Mouse (Mus musculus) myocyte (in vitro differentiated cells): ENCODE data around the gene Ppil2. TPM values are rescaled to one million over a fixed set of nuclear protein-coding genes. Genes with fewer than 3 reads are reported as not detected.

Experiments
- H3K27me3 ChIP-seq: one replicate; pipeline ENCODE4 v1.6.1; 2011; ENCODE audit not compliant: control insufficient read depth, insufficient read depth, insufficient read length
- H3K36me3 ChIP-seq: one replicate; pipeline ENCODE4 v1.6.1; 2011; ENCODE audit not compliant: control insufficient read depth, insufficient read depth
- H3K4me2 ChIP-seq: one replicate; pipeline ENCODE4 v1.6.1; 2011; ENCODE audit warnings: low read depth, control low read depth
- H3K4me3 ChIP-seq: one replicate; pipeline ENCODE4 v1.5.1; 2011; ENCODE audit warnings: mild to moderate bottlenecking, control low read depth, moderate library complexity
- H3K79me2 ChIP-seq: one replicate; pipeline ENCODE4 v1.6.1; 2011; ENCODE audit not compliant: control insufficient read depth, insufficient read depth
- H3ac ChIP-seq: one replicate; pipeline ENCODE4 v1.6.1; 2011; ENCODE audit not compliant: control insufficient read depth, insufficient read length
- CEBPB ChIP-seq: IDR thresholded peaks from 2 replicates; pipeline ENCODE4 v1.6.1; 2011; ENCODE audit warnings: mild to moderate bottlenecking, moderate library complexity; ENCODE audit not compliant: poor library complexity, insufficient read depth, severe bottlenecking
- E2F4 ChIP-seq: IDR thresholded peaks from one replicate; pipeline ENCODE4 v1.6.1; 2011; ENCODE audit warnings: mild to moderate bottlenecking, control low read depth, moderate library complexity; ENCODE audit not compliant: insufficient read depth
- MAX ChIP-seq: IDR thresholded peaks from one replicate; pipeline ENCODE4 v1.6.1; 2011; ENCODE audit warnings: low read depth, mild to moderate bottlenecking, control low read depth
- MYOD1 ChIP-seq, 3 experiments: IDR thresholded peaks; one replicate each; pipeline ENCODE4 v1.6.1; 2011; ENCODE audit warnings: control low read depth in 2 of 3, low read depth in 2 of 3, mild to moderate bottlenecking in 2 of 3, moderate library complexity in 1 of 3; ENCODE audit not compliant: insufficient read length in 2 of 3, control insufficient read depth in 1 of 3
- MYOG ChIP-seq, 3 experiments: IDR thresholded peaks; one replicate each; pipeline ENCODE4 v1.6.1; 2011; ENCODE audit warnings: control low read depth in 2 of 3, low read depth in 2 of 3, mild to moderate bottlenecking in 2 of 3; ENCODE audit not compliant: insufficient read length in 2 of 3, control insufficient read depth in 1 of 3, insufficient read depth in 1 of 3
- POLR2A ChIP-seq: IDR thresholded peaks from one replicate; pipeline ENCODE4 v1.6.1; 2011; ENCODE audit warnings: low read depth, mild to moderate bottlenecking, control low read depth, moderate library complexity; ENCODE audit not compliant: insufficient read length
- POLR2AphosphoS2 ChIP-seq: IDR thresholded peaks from one replicate; pipeline ENCODE4 v1.6.1; 2011; ENCODE audit warnings: low read depth, control low read depth; ENCODE audit not compliant: insufficient read length
- REST ChIP-seq: IDR thresholded peaks from one replicate; pipeline ENCODE4 v1.6.1; 2011; ENCODE audit warnings: mild to moderate bottlenecking, control low read depth, moderate library complexity; ENCODE audit not compliant: insufficient read depth, insufficient read length
- SRF ChIP-seq: IDR thresholded peaks from one replicate; pipeline ENCODE4 v1.6.1; 2011; ENCODE audit warnings: low read depth; ENCODE audit not compliant: control insufficient read depth, insufficient read length
- TCF12 ChIP-seq: IDR thresholded peaks from one replicate; pipeline ENCODE4 v1.6.1; 2011; ENCODE audit warnings: mild to moderate bottlenecking, control low read depth; ENCODE audit not compliant: poor library complexity, insufficient read depth, severe bottlenecking
- TCF3 ChIP-seq: IDR thresholded peaks from one replicate; pipeline ENCODE4 v1.6.1; 2011; ENCODE audit warnings: low read depth, control low read depth; ENCODE audit not compliant: insufficient read length
- USF1 ChIP-seq: IDR thresholded peaks from one replicate; pipeline ENCODE4 v1.6.1; 2011; ENCODE audit warnings: low read depth, mild to moderate bottlenecking, control low read depth, moderate library complexity
- polyA plus RNA-seq: library from polyadenylated mRNA; unstranded; fragments of >200 nt; fragmentation: generic; extraction: Trizol; gene quantifications from one replicate; pipeline ENCODE4 v1.2.1, GENCODE M21; 2012; ENCODE audit warnings: missing spikeins

Gene Ppil2
- polyA plus RNA-seq, 1 experiment, result 48.5 TPM

- no peak overlapping the region for H3ac ChIP-seq
- no peak overlapping the region for H3K4me3 ChIP-seq
- H3K79me2 ChIP-seq, result no peaks in the 10 kb centered on the region
- no peak for TF ChIP-seq REST
- TF ChIP-seq POLR2A, result no peak
- TF ChIP-seq E2F4, result no peak
- TF ChIP-seq POLR2AphosphoS2, result no peak
- no peak for TF ChIP-seq MAX
- no peak for TF ChIP-seq USF1
- TF ChIP-seq MYOG (IDR thresholded peaks at IDR 0.05; ENCODE audit: control insufficient read depth in 1 of 3, insufficient read depth in 1 of 3, insufficient read length in 2 of 3, low read depth in 2 of 3), result no peak
- no peak for TF ChIP-seq TCF12
- TF ChIP-seq SRF, result no peak
- no peak for TF ChIP-seq TCF3
- no peak for TF ChIP-seq CEBPB
- no peak for TF ChIP-seq MYOD1 (IDR thresholded peaks at IDR 0.05; ENCODE audit: control insufficient read depth in 1 of 3, insufficient read length in 2 of 3, low read depth in 2 of 3)
- H3K27me3 ChIP-seq, result no peaks in the 10 kb centered on the region
- no peak overlapping the region for H3K4me2 ChIP-seq
- no peaks in the 10 kb centered on the region for H3K36me3 ChIP-seq
Measured at GRCm38 (mm10) chr16:17078101-17078500, 33.0 kb downstream of the Ppil2 start.

- Histone ChIP-seq H3K4me2 (no peak overlapping the region), H3K27me3 (no peaks in the 10 kb centered on the region), H3K79me2 (no peaks in the 10 kb centered on the region), H3ac (no peak overlapping the region), H3K36me3 (no peaks in the 10 kb centered on the region), H3K4me3 (no peak overlapping the region)
- TF ChIP-seq TCF12, result no peak
- no peak for TF ChIP-seq USF1
- TF ChIP-seq SRF, result no peak
- TF ChIP-seq REST, result no peak
- TF ChIP-seq POLR2A, result no peak
- no peak for TF ChIP-seq CEBPB
- no peak for TF ChIP-seq POLR2AphosphoS2
- TF ChIP-seq MYOG (IDR thresholded peaks at IDR 0.05; ENCODE audit: control insufficient read depth in 1 of 3, insufficient read depth in 1 of 3, insufficient read length in 2 of 3, low read depth in 2 of 3), result no peak
- no peak for TF ChIP-seq MYOD1 (IDR thresholded peaks at IDR 0.05; ENCODE audit: control insufficient read depth in 1 of 3, insufficient read length in 2 of 3, low read depth in 2 of 3)
- TF ChIP-seq E2F4, result no peak
- no peak for TF ChIP-seq TCF3
- TF ChIP-seq MAX, result no peak
Measured at GRCm38 (mm10) chr16:17076869-17077268, 34.2 kb downstream of the Ppil2 start.

GRCm38 (mm10) chr16:17076301-17076700, 34.8 kb downstream of the Ppil2 start:
- no peaks in the 10 kb centered on the region for H3K36me3 ChIP-seq
- no peak overlapping the region for H3ac ChIP-seq
- no peak overlapping the region for H3K4me3 ChIP-seq
- no peaks in the 10 kb centered on the region for H3K27me3 ChIP-seq
- TF ChIP-seq MYOD1 (IDR thresholded peaks at IDR 0.05; ENCODE audit: control insufficient read depth in 1 of 3, insufficient read length in 2 of 3, low read depth in 2 of 3), result no peak
- TF ChIP-seq USF1, result no peak
- no peaks in the 10 kb centered on the region for H3K79me2 ChIP-seq
- H3K4me2 ChIP-seq, result no peak overlapping the region

- Histone ChIP-seq H3K79me2 (no peaks in the 10 kb centered on the region), H3K27me3 (no peaks in the 10 kb centered on the region), H3K4me3 (no peak overlapping the region), H3K4me2 (no peak overlapping the region), H3ac (no peak overlapping the region), H3K36me3 (no peaks in the 10 kb centered on the region)
- TF ChIP-seq USF1 (no peak), TCF3 (no peak), MYOG (IDR thresholded peaks at IDR 0.05; ENCODE audit: control insufficient read depth in 1 of 3, insufficient read depth in 1 of 3, insufficient read length in 2 of 3, low read depth in 2 of 3) (no peak), POLR2AphosphoS2 (no peak), POLR2A (no peak), SRF (no peak), E2F4 (no peak), CEBPB (no peak), MAX (no peak), MYOD1 (IDR thresholded peaks at IDR 0.05; ENCODE audit: control insufficient read depth in 1 of 3, insufficient read length in 2 of 3, low read depth in 2 of 3) (no peak), TCF12 (no peak)
Measured at GRCm38 (mm10) chr16:17073000-17073399, 38.1 kb downstream of the Ppil2 start.

- H3K27me3 ChIP-seq, result peaks cover 5% of the 10 kb centered on the region
- peak overlapping the region; percentile 67 for H3K4me2 ChIP-seq
- H3K4me3 ChIP-seq, result peak overlapping the region; percentile 19
- H3ac ChIP-seq, result peak overlapping the region; percentile 26
- TF ChIP-seq MYOD1 (IDR thresholded peaks at IDR 0.05; ENCODE audit: control insufficient read depth in 1 of 3, insufficient read length in 2 of 3, low read depth in 2 of 3), result no peak
- TF ChIP-seq SRF, result no peak
- no peak for TF ChIP-seq MAX
- no peak for TF ChIP-seq TCF12
- no peak for TF ChIP-seq E2F4
- no peak for TF ChIP-seq USF1
- H3K79me2 ChIP-seq, result no peaks in the 10 kb centered on the region
- no peaks in the 10 kb centered on the region for H3K36me3 ChIP-seq
Measured at GRCm38 (mm10) chr16:17070716-17071115, 40.3 kb downstream of the Ppil2 start.
